Mouse (Mus musculus) fibroblast of lung, adult 2 months (primary cell): ENCODE results near the gene Brd3os.

Source experiments
- DNase-seq: peaks from one replicate; pipeline ENCODE4 v3.0.0-alpha.2; 2011; ENCODE audit warnings: low read depth

Brd3os gene

GRCm38 (mm10) chr2:27441767-27442707 lies at the start of gene Brd3os:
Gene Brd3os, plus strand, starts transcription at chr2:27442324.
- DNase-seq, result peak; percentile 97

DNA sequence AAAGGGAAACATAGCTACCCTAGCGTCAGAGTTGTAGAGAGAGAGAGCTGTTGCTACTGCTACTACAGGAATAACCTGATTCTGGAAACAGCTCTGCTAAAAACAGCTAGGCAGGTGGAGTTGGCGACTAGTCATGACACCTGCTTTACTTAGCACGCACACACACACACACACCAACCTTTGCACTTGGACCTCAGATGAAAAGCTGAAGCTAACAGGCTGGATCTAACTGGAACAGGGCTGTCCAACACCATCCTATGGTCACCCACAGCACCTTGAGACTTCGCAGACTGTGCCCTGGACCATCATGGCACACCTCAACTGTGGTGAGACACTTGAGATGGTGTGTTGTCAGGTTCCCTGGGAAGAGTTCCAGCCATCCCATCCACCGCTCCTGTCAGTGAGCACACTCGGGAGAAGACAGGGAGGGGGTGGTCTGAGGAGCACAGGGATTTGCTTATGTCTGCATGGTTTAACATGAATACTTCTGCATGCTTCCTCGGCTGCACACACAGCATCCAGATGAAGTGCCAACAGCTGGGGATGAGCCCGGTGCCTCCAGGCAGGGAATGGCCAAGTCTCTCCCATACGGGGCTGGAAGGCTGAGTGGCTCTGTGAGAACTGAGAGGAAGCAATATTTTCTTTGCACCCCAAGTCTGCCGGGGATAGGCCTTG lies 47.8 kb upstream of the Brd3os start:
- DNase-seq, result no peak

DNA sequence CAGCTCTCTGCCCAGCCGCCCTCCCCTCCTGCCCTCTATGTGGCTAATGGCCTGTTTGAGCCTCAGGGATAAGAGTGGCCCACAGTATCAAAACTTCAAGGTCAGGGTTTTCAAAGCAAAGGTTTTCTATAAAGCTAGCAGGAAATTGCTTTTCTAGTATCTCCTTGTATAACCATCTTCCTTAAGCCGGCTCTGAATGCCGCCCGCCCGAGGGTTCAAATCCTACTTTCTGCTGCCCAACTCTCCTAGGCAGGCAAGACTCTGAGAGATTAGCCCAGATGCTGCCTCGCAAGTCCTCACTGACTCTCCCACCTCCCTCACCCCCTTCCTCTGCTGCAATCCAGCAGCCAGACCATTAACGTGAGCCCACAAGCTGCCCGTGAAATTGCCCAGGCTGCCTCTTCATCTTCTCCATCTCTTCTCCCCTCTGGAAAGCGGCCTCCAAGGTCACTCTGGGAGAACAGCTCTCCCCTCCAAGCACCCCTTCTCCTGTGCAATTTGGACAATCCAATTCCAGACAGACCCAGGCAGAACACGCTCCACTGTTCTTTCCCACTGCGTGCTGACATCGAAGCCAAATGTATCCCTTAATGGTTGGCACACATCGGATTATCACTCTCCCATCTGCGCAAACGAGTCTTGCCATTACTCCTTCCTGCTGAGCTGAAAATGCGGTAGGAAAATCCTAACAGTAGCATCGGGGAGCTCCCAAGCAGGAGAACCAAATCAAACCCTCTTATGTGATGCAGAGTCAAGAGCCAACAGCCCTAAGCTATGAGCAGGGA lies 45.3 kb upstream of the Brd3os start:
- DNase-seq, result no peak

DNA sequence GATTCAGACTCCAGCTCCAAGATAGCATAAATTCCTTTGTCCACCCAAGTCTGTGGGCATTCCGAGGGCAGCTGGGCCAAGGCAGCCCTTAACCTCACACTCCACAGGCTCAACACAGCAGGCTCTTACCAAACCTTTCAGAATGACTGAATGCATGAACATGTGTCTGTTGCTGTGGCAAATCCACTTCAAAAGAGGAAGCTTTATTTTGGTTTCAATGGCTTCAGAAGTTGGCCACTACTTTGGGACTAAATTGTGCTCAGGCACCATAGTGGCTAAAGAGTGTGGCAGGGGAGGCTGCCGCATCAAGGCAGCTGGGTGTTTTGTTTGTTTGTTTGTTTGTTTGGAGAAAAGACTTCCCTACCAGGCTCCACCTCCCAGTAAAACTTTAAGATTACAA lies 42.0 kb upstream of the Brd3os start:
- DNase-seq, result no peak

DNA sequence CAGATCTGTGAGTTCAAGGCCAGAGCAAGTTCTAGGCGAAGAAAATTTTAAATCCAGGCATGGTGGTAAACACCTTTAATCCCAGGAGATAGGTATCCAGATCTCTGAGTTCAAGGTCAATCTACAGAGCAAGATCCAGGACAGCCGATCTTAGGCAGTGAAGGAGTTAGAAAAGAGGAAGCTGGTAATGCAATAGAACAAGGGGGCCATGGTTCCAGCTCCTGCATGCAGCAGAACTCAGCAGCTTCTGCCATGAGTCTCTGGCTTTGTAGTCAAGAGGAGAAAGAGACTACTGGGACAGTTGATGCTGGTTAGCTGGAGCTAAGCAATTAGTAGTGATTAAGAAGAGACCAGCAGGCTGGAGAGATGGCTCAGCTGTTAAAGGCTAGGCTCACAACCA lies 40.6 kb upstream of the Brd3os start:
- DNase-seq, result no peak

DNA sequence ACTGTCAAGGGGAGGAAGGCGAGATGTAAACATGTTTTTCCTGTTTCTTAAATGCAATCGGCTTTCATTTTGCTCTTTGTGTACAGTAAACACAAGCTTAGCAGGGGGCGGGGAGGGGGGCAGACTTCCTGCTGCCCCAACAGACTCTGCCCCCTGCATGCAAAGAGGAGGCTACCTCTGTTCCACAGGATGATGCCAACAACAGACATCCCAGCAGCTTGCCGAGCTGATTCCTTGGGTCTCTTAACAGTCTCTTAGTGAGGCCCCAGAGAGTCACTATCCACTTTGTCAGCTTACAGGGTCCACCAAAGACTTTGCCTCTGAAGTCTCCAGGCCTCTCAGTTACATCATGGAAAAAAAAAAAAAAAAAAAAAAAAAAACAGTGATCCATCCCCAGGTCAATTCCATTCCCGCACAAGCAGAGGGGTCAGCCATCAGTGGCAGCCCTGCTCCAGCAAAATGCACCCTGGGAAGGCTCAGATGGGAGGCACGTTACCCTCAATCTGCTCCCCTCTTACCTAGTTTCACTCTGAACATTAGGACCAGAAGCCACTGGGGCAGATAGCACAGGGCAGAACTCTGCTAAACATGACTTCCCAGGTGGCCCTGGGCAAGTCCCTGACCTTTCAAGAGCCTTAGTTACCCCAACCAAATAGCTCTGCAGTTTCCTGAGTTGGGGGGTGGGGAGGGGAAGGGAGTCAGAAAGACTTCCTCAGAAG lies 37.6 kb upstream of the Brd3os start:
- DNase-seq, result no peak

GRCm38 (mm10) chr2:27405094-27405884 lies 36.8 kb upstream of the Brd3os start:
- DNase-seq, result no peak

- DNase-seq, result no peak
Observed at GRCm38 (mm10) chr2:27406928-27407327, 35.2 kb upstream of the Brd3os start.

DNA sequence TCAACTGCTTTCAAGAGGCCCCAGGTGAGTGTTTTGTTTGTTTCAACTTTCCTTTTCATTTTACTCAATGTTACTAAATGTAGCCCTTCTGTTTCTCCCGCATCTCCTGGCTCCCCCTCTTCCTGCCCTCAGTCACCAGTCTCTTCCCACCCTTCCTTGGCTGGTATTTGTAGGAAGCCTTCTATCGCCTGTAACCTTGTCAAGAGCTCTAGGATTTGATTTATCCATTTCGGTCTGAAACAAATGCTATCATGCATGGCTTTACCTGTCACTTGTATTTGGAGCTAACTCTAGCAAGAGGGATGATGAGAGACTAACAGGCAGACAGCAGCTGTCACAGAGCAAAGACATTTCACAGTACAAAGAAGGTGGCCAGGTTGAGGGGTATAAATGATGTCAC lies 33.9 kb upstream of the Brd3os start:
- DNase-seq, result no peak

- DNase-seq, result no peak
Observed at GRCm38 (mm10) chr2:27410518-27411140, 31.5 kb upstream of the Brd3os start.

GRCm38 (mm10) chr2:27411688-27412174 lies 30.4 kb upstream of the Brd3os start:
- DNase-seq, result no peak

GRCm38 (mm10) chr2:27412245-27412800 lies 29.8 kb upstream of the Brd3os start:
- no peak for DNase-seq

DNA sequence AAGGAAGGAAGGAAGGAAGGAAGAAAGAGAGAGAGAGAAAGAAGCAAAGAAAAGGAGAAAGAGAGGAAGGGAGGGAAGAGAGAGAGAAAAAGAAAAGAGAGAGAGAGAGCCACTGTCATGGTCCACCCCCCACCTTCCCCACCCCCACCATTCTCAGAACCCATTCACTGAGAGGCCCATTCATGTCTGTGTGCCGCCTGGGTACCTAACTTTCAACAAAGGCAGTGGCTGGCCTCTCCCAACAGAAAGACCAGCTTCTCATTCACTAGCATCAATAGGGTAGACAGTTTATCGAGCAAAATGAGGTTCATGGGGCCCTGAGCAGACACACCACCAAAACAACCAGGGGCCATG lies 28.6 kb upstream of the Brd3os start:
- DNase-seq, result no peak

GRCm38 (mm10) chr2:27413936-27414657 lies 28.0 kb upstream of the Brd3os start:
- no peak for DNase-seq

- no peak for DNase-seq
Observed at GRCm38 (mm10) chr2:27415060-27415783, 26.9 kb upstream of the Brd3os start.

DNA sequence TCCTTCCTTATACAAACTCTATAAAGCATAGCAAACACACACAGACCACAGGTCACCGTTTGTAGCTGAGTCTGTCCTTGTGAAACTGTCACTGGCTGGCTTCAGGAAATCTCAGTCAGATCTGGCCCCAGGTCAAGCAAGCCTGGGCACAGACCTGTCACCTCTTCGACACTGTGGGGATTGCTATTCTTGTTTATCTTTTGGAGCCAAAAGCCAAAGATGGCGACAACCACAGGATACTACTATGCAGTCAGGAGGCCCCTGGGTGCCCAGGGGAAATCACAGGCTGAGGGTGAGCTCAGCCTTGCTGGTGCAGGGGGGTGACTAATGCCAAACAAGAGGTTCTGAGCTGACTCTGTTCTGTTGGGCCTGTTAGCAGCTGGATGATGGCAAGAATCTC lies 25.7 kb upstream of the Brd3os start:
- no peak for DNase-seq

DNA sequence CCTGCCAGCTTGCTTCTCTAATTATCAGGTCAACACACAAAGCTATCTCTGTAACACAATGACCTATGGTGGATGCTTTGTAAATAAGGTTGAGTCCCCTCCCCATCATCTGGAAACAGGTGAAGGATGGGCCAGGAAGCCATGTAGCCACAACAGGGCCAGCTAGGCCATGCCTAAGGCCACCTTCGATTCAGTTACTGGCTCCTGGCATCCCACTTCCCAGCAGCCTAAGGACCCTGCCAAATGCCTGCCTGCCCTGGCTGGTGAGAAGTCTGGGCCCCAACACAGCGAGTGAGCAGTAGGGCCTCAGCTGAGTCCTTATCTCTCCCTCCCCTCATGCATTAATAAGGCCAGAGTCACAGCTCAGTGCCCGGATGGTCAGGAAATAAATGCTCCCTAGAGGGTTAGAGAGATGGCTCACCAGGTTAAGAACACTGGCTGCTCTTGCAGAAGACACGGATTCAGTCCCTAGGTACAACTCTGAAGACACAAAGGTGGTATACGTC lies 24.4 kb upstream of the Brd3os start:
- DNase-seq, result no peak

- no peak for DNase-seq
Observed at GRCm38 (mm10) chr2:27418577-27419070, 23.5 kb upstream of the Brd3os start.
